Mouse (Mus musculus): ENCODE results near the gene Galnt17.

The Galnt17 gene

GRCm38 (mm10) chr5:131117391-131118040 is 190.8 kb downstream of the Galnt17 start:
- no peak for DNase-seq

- no peak for DNase-seq
Observed at GRCm38 (mm10) chr5:131113850-131114470, 194.3 kb downstream of the Galnt17 start.

DNA sequence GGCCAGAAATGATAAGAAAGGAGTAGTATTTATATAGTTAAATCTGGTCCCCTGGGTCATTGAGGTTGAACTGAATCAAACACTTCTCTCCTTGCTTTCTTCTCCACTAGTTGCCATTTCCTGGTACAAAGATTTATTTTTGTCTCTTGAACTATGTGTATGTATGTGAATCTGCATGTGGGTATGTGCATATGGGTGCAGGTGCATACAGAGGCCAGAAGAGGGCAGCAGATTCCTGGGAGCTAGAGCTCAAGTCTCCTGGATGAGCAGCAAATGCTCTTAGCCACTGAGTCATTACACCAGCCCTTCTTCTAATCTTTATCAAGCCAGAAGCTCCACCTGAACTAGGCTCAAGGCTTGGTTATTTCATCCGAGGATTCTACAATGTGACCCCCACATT is 201.1 kb downstream of the Galnt17 start:
- DNase-seq: no peak

DNA sequence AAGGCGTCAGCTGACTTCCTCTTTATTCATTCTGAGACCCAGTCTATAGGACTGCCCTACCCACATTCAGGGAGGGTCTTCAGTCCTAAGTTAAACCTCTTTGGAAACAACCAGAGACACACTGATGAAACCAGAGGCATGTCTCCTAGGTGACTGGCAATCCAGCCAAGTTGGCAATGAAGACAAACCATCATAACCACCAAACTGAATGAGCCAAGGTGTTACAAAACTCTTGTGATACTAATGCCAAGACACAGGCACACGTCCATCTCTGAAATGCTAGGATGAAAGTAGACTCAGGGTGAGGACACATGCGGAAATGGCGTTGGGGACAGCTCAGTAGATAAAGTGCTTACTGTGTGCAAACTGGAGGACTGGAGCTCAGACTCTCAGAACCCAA is 211.5 kb downstream of the Galnt17 start:
- DNase-seq: no peak

- no peak for DNase-seq
Observed at GRCm38 (mm10) chr5:131095635-131096034, 212.7 kb downstream of the Galnt17 start.

DNA sequence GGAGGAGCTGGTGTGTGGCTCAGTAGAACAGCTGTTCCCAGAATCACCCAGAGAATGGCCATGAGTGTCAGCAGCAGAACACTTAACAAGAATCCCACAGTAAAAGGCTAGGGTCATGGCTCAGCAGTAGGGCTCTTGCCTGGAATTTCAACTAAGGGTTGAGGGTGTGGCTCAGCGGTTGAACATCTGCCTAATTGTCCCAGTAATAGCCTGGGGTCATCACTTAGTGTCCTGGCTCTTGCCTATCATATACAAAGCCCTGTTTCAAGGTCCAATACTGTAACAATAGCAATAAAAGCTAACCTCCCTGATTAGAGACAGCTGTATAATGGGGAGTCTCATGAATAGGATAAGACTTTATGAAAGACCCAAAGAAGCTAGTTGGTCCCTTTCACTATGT is 213.5 kb downstream of the Galnt17 start:
- no peak for DNase-seq

- DNase-seq: no peak
Observed at GRCm38 (mm10) chr5:131094138-131094537, 214.2 kb downstream of the Galnt17 start.

DNA sequence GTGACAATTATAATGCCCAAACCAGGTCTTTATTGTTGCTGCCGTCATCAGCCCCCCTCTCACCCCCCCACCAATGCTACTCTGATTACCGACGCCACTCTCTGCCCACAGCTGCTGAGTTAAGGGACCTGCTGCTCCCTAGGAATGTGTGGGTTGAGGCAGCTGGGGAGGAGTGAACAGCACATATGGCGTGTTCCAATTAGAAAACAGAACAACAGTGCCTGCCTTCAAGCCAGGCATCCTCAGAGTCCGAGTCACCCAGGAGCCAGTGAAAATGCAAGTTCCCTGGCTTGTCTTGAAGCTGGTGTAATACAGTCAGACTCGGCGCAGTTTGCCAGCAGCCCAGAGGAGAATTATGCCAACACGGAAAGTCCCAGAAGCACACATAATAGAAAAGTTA is 218.4 kb downstream of the Galnt17 start:
- no peak for DNase-seq

DNA sequence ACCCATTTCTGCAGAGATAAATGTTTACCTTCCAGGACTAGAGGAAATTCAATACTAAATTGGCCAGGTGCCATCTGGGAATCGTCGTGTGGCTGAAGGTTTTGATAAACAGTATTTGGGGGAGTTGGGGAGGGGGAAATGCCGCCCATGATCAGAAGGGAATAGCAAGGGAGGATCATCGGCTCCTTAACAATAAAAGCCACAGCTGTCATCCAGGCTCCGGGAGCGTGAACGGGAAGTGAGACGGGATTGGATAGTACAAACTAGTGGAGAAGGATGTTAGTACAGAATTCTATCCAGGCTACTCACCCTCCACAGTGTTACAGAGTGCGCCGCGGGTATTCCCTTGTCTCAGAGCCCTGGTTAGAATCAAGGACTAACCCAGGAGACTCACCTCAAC is 219.4 kb downstream of the Galnt17 start:
- DNase-seq: no peak

GRCm38 (mm10) chr5:131083072-131083657 is 225.1 kb downstream of the Galnt17 start:
- DNase-seq: no peak

GRCm38 (mm10) chr5:131077682-131078081 is 230.6 kb downstream of the Galnt17 start:
- DNase-seq: no peak

DNA sequence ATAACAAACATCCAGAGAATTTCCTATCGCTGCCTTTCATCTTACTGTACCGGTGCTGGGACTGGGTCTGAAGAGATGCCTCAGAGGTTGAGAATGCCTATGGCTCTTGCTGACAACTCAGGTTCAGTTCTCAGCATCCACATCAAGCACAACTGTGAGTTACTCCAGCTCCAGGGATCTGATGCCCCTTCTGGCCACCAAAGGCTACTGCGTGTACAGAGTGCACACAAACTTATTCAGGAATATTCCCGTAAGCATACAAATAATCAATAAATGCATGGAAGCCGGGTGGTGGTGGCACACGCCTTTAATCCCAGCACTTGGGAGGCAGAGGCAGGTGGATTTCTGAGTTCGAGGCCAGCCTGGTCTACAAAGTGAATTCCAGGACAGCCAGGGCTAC is 232.5 kb downstream of the Galnt17 start:
- DNase-seq: no peak

DNA sequence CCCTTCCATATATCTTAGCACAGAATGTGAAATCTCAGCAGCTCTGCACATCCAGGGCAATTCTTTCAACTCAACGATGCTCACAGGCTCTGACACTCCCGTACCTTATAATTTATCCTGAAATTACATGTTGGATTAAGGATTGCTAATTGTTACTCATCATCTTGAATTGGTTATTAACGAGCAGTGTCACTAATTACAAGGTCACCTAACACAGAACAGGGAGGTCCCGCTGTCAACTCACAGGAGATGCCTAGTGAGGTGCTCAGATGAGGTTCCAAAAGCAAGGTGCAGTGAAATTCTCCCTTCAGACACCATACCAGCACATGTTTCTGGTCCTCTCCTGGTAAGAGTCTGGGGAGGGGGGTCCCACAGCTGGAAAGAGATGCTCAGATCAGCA is 234.0 kb downstream of the Galnt17 start:
- no peak for DNase-seq

DNA sequence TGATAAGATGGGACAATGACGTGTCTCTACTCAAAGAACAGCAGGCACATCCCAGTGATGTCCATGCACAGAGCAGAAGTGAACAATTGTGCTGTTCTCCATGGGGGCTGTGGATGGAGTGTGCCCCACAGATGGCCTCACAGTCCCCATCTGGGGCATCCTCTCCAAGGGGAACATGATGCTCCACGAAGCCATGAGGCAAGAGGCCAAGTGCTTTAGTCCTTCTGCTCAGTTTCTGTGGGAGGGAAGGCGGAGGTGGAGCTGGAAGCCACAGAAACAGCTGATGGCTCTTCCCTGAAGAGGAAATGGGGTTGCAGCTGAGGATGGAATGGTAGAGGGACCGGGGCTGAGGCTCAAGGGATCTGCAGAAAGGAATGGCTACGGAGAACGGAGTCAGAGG is 243.1 kb downstream of the Galnt17 start:
- no peak for DNase-seq

GRCm38 (mm10) chr5:131048505-131048904 is 259.8 kb downstream of the Galnt17 start:
- no peak for DNase-seq

GRCm38 (mm10) chr5:131043130-131043529 is 265.2 kb downstream of the Galnt17 start:
- DNase-seq: no peak

GRCm38 (mm10) chr5:131040441-131040840 is 267.9 kb downstream of the Galnt17 start:
- no peak for DNase-seq

DNA sequence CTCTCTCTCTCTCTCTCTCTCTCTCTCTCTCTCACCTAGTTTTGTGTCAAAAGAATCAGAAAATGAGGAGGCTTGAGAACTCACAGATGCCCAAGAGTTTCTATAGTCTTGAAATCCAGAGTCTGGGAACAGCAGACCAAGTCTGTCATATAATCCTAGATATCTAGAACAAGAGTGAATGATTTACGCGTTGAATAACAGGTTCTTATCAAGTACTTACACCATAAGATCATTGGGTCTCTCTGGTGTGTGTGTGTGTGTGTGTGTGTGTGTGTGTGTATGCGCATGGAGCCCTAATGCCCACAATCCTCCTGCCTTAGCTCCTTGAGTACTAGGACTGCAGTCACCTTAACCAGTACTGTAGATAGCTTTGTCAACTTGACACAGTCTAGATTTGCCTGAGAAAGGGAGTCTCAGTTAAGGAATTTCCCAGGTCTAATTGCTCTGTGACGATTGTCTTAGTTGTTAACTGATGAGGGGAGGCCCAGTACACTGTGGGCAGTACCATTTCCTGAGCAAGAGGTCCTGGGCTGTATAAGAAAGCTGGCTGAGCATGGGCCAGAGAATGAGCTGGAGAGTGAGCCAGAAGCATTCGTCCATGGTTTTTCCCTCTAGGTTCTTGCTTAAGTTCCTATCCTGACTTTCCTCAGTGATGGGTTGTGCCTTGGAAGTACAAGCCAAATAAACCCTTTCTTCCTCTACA is 268.5 kb downstream of the Galnt17 start:
- DNase-seq: no peak

- no peak for DNase-seq
Observed at GRCm38 (mm10) chr5:131024506-131024905, 283.8 kb downstream of the Galnt17 start.

GRCm38 (mm10) chr5:131022396-131022993 is 285.8 kb downstream of the Galnt17 start:
- DNase-seq: no peak

DNA sequence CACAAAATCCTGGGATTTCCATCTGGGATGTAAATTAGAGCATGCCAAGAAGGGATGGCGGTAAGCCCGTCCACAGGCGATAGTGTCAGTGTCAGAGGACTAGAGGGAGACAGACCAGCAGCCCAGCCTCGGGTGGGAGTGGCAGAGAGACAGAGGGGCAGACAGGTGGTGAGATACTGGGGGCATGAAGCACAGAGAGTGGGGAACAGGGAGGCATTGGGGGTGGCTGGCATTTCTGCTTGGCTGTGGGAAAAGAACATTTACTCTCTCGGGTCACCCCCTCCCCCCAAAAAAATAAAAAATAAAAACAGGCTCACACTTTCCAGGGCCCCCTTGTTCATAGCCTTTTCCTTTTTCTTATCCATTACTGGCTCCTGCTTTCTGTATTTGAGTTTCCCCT is 287.4 kb downstream of the Galnt17 start:
- DNase-seq: no peak

- DNase-seq: no peak
Observed at GRCm38 (mm10) chr5:131019346-131019965, 288.8 kb downstream of the Galnt17 start.

GRCm38 (mm10) chr5:131016066-131016465 is 292.2 kb downstream of the Galnt17 start:
- no peak for DNase-seq
